Mouse (Mus musculus): ENCODE measurements at regions not wholly inside any gene's neighbourhood (a gene's known extent, or its start where the extent isn't known, plus 50 kb on each side); places are given as distances from the start of the nearest gene placed in this dataset.

GRCm38 (mm10) chr15:87199641-87200040 lies 344.5 kb upstream of the Fam19a5 start:
- no peak for TF ChIP-seq POLR2A (IDR thresholded peaks at IDR 0.05; ENCODE audit: control insufficient read depth, extremely low read depth, insufficient read depth, low read length, poor library complexity)
- TF ChIP-seq CTCF (IDR thresholded peaks at IDR 0.05; ENCODE audit: borderline replicate concordance, control insufficient read depth, extremely low read depth, insufficient read depth, low read length, poor library complexity) = no peak

Measured in thymus, adult 2 months (tissue).